Mouse (Mus musculus) cerebellum, adult 2 months (tissue): Measurements from ENCODE around the gene Zfp580.

Experiments used
- CTCF ChIP-seq: fragments of 200-500 bp; IDR thresholded peaks from 2 replicates; pipeline ENCODE4 v1.5.1; 2011; ENCODE audit warnings: low read depth, mild to moderate bottlenecking, control low read depth, low read length, moderate library complexity, borderline replicate concordance; ENCODE audit not compliant: insufficient read depth
- POLR2A ChIP-seq: fragments of 200-500 bp; IDR thresholded peaks from 2 replicates; pipeline ENCODE4 v1.6.1; 2011; ENCODE audit warnings: low read length, control low read depth, borderline replicate concordance; ENCODE audit not compliant: insufficient read depth

DNA sequence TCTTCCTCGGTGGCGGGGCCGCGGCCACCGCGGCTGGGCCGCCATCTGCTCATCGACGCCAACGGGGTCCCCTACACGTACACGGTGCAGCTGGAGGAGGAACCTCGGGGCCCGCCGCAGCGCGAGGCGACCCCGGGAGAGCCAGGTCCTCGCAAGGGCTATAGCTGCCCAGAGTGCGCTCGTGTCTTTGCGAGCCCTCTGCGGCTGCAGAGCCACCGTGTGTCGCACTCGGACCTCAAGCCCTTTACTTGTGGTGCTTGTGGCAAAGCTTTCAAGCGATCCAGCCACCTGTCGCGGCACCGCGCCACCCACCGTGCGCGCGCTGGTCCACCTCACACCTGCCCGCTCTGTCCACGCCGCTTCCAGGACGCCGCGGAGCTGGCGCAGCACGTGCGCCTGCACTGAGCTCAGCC lies 1.6 kb downstream of the Zfp580 start:
- TF ChIP-seq POLR2A (no peak), CTCF (no peak)
